Mouse (Mus musculus) spleen, postnatal 14 days (tissue): Measurements from ENCODE around the gene Ripor1.
"Not testable (repeated sequence)": the region's sequence is repeated elsewhere in the genome, so short reads cannot be mapped to it uniquely, and the experiment has no call there.

Experiments
- DNase-seq, 2 experiments: peaks; one replicate each; pipeline ENCODE4 v3.0.0; 2021 to 2022; ENCODE audit warnings: low spot score in 2 of 2

The Ripor1 gene

DNA sequence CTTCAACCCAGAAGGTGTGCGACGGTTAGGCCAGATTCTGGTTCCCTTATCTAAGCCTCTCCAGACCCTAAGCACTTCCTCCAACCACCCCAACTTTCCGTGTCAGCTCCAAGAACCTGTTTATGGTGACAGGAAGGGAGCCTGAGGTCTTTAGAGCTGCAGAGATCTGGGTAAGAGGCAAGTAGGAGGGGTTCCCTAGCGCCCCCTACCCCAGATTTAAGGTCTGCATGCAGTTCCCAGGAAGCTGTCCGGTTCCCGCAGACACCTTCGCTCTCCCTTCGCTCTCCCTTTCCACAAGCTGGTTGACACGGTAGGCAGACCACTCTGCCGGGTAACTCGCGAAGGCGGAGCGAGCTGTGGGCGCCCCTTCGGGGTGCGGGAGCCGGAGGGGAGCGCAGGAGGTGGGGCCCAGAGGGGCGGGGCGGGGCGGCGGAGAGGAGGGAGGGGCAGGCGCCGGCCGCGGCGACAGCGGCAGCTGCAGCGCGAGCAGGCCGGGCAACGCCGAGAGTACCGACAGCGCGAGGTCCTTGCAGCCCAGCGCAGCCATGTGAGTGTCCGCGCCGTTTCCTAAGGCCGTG is at the start of gene Ripor1:
Gene Ripor1, plus strand, starts transcription at position 452 of the 578 bp plus-strand sequence.
- DNase-seq = peak; percentile 61 to 69

DNA sequence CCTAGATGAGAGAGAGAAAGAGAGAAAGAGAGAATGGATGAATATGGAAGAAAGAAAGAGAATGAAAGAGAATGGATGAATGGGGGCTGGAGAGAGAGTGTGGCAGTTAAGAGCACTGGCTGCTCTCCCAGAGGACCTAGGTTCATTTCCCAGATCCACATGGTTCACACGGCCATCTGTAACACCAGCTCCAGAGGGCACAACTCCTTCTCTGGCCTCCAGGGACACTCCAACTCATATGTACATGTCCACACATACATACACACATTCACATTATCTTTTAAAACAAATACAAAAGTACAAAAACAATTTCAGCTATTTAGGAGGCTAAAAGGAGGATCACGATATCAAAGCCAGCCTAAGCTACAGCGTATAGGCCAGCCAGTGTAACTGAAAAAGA is 42.2 kb upstream of the Ripor1 start:
- DNase-seq = no peak

DNA sequence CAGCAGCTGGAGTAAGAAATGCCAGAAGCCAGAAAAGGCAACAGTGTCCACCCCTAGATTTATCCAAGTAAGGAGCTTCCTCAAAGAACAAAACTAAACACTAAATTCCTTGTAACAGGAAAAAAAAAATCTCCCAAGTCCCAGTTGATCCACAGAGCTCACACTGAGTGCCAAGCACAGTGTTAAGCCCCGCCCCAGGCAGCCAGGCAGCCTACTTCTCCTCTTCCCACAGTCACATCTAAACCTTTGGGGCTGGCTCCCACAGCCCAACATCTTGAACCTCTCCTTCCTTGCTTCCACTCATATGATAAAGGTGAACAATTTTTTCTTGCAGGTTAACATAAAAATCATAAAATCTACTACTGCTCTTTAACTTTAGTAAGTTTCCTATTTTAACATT is 41.2 kb upstream of the Ripor1 start:
- DNase-seq = no peak

DNA sequence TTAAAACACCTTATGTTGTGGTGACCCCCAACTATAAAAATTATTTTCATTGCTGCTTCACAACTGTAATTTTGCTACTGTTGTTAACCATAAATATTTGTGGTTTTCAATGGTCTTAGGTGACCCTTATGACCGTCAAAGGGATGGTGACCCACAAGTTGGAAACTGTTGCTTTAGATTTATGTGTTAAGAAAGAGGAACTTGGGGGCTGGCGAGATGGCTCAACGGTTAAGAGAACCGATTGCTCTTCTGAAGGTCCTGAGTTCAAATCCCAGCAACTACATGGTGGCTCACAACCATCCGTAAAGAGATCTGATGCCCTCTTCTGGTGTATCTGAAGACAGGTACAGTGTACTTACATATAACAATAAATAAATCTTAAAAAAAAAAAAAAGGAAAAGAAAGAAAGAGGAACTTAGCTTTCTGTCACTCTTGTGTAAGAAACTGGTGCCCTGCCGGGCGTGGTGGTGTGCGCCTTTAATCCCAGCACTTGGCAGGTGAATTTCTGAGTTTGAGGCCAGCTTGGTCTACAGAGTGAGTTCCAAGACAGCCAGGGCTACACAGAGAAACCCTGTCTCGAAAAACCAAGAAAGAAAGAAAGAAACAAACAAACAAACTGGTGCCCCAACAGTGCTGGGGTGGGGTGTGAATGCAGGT is 40.4 kb upstream of the Ripor1 start:
- DNase-seq = not testable (repeated sequence)

DNA sequence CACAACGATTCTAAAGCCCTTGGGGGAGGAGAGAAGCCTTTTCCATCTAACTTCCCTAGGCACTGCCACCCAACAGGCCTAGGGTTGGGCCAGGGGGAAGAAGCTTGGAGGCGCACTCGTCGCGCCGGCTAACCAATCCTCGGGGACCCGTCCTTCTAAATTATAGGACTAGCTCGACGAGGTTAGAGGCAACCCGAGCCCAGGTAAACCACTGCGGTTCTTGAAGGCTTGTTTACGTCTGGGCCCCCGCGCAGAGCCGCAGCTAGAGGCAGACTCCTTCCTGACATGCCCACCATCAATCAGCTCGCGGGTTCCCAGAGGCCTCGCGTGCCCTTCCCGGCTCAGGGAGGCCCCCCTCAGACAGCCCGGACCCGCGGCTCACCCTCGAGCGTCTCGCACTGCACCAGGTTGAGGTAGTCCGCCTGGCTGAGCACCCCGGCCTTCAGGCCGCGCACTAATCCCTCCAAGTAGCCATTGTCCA is 39.6 kb upstream of the Ripor1 start:
- DNase-seq = no peak

DNA sequence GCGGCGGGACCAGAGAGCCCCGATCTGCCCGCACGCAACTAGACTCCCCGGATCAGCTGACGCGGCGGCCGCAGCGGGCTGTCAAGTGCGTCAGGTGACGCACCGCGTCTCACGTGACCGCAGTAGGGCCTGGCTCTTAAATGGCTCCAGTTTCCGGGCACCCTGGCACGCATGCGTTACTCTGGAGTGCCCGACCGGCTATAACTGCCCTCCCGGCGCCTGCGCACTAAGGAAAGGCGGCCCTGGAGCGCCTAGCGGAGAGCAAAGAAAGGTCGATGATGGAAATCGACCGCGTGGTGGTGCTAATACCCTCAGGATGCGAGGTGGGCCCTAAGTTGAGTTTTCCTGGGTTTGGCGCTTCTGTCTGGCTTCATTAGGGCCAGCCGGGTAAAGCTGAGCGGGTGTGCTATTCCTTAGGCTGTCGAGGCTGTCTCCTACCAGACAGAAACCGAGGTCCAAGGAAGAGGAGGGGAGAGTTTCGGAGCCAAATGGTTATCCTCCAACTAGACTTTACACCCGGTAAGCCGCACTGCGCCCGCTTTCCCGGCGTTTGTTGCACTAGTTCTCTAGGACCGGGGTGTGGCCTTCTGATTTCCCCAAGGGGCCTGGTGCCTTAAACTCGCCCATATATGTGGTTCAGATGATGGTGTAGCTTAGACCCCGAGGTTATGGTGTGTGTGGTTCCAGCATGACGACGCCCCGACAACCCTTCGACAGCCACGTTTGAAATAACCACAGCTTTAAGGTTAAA is 38.9 kb upstream of the Ripor1 start, which contains the start of gene Atp6v0d1:
Gene Atp6v0d1, minus strand, starts transcription at position 96 of the 751 bp plus-strand sequence.
- DNase-seq = peak; percentile 98 to 99

DNA sequence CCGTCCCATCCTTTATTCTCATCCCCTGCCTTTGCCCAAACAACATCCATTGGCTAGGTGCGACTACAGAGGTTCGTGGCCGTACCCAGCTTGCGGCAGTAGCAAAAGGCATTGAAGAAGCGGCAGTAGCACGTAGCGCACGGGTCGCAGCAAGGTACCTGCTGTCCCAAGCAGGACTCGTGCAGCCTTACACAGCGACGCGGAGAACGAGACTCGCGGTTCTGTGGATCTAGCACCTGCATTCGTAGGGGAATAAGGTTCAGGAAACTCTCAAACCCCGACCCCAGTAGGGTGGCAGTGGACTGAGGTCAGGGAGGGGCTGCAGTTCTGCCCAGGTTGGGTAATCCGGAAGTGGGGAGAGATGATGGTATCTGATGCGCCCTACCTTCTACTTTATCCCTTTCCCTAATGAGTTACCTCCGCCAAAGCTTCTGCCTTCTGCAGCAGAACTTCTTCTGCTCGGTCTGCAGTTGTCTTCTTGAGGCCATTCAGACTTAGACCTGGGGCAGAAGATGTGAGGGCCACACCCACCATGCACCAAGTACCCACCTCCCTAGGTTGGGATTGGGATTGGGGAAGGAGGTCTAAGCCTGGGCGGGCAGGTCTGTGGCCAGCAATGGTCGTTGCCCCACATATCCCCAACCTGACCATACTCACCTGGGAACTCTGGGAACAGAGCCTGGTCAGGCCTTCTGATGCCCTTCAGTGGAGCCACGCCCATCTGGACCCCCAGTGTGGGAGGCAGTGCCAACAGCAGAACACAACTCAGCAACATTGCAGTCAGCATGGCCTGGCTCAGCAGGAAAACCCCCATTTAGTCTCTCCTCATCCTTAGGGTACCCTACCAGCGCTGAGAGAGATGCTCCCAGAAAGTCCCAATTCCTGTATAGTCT is 38.1 kb upstream of the Ripor1 start:
- DNase-seq = peak; percentile 11 to 12

DNA sequence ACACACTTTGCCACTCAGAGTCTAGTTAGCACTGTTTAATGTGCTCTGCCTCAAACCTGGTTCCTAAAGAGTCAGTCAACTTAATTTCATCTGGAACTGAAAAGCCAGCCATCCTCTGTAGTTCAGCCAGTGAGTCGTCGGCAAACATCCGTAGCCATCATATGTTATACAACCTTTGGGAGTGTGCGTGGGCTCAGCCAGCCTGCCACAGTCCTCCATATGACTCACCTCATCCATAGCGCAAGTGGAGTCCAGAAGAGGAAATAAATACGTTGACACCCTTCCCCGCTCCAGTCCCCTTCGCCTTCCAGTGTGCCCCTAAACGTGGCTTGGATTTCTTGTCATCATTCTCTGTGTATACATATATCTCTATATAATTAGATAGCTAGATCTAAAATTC is 33.2 kb upstream of the Ripor1 start:
- DNase-seq = no peak

DNA sequence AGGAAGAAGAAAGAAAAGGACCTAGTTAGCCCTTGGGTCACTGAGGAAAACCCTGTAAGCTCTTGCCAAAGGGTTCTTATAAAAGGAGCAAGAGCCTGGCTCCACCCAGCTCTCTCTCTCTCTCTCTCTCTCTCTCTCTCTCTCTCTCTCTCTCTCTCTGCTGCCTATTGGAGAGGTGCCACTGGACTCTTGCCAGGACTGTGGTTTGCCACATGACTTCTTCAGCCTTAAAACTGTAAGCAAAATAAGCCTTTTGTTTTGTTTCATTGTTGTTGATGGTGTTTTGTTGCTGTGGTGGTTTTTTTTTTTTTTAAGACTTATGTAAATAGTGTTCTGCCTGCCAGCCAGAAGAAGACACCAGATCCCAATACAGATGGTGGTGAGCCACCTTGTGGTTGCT is 31.6 kb upstream of the Ripor1 start:
- DNase-seq = no peak

DNA sequence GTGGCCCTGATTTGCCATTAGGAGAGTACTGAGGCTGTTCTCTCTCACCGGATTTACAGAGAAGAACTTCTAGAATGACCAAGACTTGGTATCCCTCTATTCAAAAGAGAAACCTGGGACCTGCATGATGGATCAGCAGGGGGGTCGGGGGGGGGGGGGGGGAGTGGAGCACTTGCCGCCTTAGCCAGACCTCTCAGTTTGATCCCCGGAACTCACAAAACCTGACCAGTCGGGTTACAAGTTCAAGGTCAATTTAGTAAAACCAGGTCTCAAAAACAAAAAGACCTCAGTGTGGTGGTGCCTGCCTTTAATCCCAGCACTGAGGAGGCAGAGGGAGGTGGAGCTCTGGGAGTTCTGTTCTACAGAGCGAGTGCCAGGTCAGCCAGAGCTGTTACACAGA is 30.3 kb upstream of the Ripor1 start:
- no peak for DNase-seq

DNA sequence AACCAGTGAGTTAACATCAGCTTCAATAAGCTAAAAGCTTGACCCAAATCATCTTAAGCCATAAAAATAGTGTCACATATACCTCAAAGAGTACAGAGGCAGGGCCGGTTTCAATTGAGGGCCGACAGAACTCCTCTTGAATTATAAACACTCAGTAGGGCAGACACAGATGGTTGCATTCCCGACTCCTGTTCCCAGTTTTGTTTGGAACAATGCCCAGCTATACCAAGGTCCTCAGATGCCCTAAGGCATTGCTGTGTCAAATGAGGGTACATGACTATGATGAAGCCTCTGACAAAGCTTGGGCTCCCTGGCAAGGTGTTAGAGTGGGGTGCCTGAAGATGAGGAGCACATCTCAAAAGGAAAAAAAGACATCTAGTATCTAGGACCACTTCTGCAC is 29.5 kb upstream of the Ripor1 start:
- no peak for DNase-seq

DNA sequence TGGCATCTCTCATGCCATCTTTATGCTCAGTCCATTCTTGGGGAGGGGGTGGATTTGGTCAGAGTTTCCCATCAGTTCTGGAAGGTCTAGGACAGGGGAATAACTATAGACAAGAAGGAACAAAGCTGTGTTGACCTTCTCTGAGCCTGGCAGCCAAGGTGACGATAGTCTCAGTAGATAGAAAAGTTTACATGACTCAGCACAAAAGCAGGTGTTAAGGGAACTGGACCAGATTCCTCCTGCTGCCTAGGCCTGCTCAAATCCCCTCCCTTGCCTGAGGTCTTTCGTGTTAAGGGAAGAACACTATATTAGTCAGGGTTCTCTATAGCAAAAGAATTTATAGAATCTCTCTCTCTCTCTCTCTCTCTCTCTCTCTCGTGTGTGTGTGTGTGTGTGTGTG is 25.3 kb upstream of the Ripor1 start:
- DNase-seq = no peak

DNA sequence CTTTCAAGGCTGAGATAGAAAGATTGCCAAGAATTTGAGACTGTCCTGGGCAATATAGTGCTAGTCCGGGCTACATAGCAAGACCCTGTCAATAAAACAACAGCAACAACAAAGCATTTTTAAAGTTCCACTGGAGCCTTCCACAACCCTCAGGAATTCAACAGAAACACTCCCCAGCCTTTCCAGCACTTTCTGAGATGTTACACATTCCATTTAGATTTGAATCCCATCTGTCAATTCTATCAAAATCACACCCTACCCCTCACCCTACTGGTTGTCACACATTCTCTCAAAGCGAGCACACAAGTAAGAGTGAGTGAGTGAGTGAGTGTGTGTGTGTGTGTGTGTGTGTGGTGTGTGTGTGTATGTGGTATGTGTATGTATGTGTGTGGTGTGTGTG is 12.6 kb upstream of the Ripor1 start:
- no peak for DNase-seq

DNA sequence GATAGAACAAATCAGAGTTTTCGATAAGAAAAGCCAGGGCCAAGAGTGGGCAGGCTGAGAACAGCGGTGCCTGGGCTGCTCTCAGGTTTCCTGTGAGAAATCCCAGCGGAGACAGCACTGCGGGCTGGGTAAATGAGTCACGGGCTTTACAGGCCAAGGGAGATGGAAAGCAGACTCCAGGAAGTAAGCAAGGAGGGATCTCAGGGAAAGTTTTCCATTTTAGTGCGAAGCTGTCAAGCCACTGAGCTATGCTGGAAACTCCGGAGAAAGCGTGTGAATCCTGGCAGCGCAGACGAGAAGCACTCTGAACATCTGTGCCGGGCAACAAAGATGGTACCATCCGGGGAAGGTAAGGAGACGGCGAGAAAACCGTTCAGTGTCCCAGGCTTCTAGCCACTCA is 11.2 kb upstream of the Ripor1 start:
- no peak for DNase-seq

DNA sequence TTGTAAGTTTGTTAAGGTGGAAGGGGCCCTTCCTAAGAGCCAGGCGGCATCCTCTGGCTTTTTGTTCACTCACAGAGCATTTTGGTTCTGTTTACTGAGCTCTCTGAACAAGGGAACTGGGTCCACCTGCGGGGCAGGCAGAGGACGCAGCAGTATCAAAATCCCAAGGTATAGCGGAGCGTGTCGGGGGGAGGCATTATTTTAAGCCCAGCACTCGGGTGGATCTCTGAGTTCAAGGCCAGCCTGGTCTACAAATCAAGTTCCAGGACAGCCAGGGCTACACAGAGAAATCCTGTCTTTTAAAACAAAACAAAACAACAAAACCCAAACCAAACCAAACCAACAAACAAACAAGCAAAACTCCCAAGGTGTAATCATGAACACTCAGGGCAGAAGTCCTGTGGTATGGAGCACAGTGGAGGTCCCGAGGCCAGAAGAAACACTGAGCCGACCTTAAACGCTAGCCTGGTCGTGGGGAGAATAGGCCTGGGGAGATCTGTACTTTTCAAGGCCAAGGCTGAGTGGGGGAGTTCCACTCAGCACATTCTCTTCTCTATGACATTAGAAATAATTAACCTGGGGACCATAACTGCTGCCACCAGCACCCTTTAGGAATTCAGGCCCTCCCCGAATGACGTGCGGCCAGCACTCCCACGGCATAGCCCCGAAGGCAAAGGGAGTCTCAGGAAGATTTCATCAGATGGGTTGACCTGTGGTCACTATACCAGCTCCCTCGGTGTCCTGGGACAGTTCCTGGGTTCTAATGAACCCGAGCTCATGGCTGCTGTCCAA is 10.4 kb upstream of the Ripor1 start:
- no peak for DNase-seq

DNA sequence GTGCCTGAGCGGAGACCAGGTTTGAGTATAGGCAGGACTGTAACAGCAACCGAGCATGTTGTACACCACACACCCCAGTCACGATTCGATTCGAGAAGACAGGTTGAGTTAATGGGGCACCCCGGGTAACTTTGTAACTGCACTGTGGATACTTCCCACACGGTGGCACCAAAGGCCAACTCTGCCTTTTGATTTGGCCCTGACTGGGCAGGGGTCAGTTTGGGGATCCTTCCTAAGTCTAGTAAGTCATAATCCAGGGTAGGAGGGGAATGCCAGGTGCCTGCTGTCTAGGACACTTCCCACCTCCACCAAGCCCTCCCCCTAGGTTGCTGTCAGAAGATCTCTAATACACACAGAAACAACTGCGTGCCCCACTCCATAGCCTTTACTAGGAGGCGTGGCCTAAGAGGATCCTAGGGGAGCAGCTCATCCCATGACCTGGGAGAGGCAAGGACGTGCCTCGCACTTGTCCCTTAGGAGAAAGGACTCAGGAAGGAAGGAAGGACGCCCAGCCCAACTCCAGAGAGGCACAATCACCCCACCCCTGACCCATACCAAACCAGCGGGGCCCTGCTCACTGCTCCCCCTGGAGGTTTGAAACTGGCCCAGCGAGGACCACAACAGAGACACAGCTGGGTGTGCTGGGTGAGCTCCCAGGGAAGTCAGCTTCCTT is 8.6 kb upstream of the Ripor1 start:
- DNase-seq = peak; percentile 49 to 67

DNA sequence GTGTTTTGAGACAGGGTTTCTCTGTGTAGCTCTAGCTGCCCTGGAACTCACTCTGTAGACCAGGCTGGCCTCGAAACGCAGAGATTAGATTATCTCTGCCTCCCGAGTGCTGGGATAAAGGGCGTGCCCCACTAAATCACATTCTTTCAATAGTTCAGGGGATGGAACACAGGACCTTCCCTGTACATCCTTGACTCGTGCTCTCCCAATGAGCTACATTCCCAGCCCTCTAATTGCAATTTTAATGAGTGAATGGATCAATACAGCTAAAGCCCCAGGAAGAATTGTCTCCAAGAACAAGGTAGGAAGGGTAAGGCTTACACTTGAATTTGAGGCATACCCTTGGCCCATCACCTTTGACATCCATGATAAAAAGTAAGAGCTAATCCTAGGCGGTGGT is 6.3 kb upstream of the Ripor1 start:
- no peak for DNase-seq

DNA sequence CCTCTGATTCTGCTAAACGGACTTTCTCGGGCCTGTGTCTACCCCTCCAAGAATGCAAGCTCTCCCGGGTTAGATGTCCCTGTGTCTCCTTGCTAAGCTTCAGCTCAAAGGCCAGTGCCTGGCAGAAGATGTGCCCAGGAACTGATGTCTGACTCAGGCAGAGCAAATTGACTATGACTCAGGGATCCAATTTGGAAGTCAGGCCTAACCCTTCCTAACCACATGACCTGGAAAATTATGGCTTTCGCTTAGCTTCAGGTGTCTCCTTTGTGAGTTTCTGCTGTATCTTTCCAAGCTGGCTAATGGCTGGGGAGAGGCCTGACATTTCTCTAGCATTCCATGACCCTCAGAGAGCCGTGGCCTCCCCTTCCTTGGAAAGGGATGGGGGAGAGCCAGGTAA is 3.8 kb upstream of the Ripor1 start:
- no peak for DNase-seq

DNA sequence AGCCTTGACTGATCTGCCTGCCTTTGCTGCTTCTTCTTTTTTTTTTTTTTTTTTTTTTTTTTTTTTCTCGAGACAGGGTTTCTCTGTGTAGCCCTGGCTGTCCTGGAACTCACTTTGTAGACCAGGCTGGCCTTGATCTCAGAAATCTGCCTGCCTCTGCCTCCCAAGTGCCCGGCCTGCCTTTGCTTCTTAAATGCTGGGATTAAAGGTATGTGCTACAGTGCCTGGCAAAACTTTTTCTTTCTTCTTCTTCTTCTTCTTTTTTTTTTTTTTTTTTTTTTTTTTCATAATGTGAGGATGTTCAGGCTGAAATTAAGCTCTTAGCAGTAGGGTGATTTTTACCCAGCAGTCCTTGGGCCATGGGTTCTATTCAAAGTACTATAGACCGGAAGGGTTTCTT is 2.5 kb upstream of the Ripor1 start:
- DNase-seq = not testable (repeated sequence)

DNA sequence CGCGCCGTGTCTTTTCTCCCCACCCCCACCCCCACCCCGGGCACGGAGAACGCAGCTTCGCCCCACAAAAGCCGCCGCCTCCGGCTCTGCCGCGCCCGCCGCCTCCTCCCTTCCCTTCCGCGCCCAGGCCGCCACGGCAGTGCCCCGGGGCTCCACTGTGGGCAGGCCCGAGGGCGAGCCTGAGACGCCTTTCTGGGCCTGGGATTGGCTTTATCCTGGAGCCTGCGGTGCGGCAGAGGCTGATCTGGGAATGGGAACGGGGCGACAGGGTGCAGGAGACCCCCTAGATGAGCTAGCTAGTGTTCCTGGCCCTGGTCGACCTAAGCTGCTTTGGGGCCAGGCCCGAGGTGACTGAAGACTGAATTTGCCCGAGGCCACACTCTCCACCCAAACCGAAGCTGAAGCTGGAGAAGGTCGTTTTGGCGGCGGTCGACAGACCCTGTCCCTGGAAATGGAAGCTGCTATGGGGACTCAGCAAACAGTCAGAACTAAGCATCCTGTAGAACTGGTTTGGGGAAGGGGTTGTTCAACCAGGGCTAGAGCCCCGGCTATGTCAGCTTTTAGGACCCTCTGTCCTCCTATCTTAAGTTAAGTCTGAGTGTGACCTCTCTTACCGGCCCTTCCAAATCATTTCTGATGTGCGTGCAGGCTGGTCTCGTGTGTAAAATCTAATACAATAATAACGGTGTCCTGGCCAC is 585 bp downstream of the Ripor1 start:
- peak; percentile 38 to 48 for DNase-seq
